Mouse (Mus musculus) adrenal gland, adult 2 months (tissue): ENCODE measurements around the gene Rack1. TPM values are rescaled to one million over a fixed set of nuclear protein-coding genes. Genes with fewer than 3 reads are reported as not detected.
"Not testable (repeated sequence)": the region's sequence is repeated elsewhere in the genome, so short reads cannot be mapped to it uniquely, and the experiment has no call there.

Source experiments
- DNase-seq: peaks from one replicate; pipeline ENCODE4 v3.0.0; 2021
- long read RNA-seq: library from polyadenylated mRNA; stranded (forward); transcript quantifications from one replicate; pipeline ENCODE4 v2.0.0, GENCODE M21; 2021
- polyA plus RNA-seq: library from polyadenylated mRNA; depleted of rRNA; stranded (reverse); fragments of >200 nt; gene quantifications from 2 replicates; pipeline ENCODE4 v1.2.3, GENCODE M21; 2012; rRNA removed
- total RNA-seq, 2 experiments: library from RNA; stranded (reverse); gene quantifications; 2 replicates each; pipeline ENCODE4 v1.2.3; 2021

Gene Rack1
- total RNA-seq (100 to 1,000 TPM; 663 to 695 TPM), polyA plus RNA-seq (1,357 and 1,385 TPM in 2 replicates)
- long read RNA-seq, transcript Rack1-201 (8 exons, 1,447 nt), result major isoform, 145 of 166 reads
- long read RNA-seq, partial matches to known transcripts, result 17 of 166 reads
- long read RNA-seq, other reads (novel, unspliced or antisense), result 3 of 166 reads

DNA sequence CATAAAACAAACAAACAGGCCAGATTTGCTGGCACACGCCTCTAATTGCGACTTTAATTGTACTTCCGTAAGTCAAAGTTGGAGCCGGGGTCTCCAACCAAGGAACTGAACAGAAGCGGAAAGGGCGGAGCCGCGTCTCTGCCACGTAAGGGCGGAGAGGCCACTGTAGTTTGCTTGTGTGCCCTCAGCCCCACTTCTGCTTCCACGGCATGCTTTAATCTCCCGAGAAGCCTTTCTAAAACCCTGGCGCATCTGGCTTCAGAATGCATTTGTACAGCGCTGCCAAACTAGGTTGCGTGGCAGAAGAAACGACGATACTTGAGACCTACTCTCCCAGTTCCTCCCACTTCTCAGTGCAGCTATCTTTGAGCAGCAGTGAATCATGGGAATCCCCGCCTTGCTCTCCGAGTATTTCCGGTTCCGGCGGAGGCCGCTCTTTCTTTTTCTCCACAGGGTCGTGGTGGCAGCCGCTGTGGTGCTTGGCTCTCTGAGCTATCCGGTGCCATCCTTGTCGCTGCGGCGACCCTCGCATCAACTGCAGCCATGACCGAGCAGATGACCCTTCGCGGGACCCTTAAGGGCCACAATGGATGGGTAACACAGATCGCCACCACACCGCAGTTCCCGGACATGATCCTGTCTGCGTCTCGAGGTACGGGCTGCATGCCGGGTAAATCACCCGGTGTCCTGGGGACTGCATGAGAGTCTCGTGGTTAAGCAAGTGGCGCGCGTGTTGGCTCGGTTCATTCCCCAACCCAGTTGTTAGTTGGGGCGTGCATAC is at the start of gene Rack1:
TSS of gene Rack1 (plus strand) at position 412 of the 781 bp plus-strand sequence.
- peak; percentile 94 for DNase-seq

DNA sequence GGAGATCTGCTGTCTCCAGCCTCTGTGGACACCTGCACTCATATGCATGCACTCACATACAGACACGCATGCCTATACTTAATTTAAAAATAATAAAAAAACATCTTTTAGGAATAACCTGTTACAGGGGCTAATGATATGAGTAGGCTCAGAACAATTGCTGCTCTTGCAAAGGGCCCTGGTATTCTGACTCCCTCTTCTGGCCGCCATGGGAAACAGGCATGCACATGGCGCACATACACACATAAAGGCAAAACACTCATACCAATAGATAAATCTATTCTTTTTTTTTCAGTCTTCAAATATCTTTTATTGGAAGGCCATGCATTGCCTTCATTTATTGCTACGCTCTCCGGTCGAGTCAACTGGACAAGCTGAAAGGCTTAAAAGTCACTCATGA is 49.7 kb upstream of the Rack1 start:
- no peak for DNase-seq

DNA sequence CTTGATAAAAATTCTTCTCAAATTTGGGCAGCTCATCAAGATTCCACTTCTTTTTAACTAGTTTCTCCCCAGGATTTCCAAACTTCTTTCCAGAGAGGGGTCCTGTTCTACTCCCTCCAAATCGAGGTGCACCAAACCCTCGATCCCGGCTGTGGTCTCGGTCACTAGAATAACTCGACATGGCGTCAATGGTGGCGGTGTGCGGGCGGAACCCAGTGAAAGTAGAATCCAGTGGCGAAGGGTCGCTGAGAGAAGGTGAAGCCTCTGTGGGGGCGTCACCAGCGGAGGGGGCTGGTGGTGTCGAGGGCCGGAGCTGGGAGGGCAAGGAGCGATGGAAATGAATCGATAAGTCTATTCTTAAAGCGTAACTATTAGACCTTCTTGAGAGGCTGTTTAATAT is 46.6 kb upstream of the Rack1 start:
- not testable (repeated sequence) for DNase-seq

DNA sequence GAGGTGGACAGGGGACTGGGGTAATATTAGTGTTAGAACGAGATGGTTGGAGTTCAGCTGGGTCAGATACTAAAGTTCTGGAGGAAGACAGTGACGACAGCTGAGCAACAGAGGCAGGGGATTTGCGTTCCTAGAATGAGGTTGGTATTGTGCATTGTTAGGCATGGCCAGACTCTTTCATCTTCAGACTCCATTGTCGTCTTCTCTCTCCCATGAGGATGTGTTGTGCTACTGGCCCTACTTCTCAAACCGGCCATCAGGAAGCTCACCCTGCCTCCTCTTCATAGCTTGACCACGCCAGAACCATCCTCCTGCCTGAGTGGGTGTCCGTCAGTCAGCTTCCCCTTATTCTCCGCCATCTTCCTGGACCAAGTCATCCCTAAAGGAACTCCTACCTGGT is 41.1 kb upstream of the Rack1 start:
- DNase-seq, result no peak

DNA sequence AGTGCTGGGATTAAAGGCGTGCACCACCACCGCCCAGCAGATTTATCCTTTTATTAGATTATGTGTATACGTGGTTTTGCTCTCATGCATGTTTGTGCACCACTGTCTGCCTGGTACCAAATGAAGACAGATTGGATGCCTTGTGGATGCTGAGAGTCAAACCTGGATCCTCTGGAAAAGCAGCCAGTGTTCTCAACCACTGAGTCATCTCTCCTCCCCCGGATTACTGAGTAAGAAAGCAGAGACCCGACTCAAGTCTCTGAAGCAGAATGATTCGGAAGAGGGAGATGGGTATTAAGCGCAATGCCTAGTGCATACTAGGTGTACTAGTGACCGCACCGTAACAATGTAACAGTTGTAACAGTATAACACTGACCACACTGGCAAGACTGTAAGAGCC is 36.0 kb upstream of the Rack1 start:
- DNase-seq, result no peak

DNA sequence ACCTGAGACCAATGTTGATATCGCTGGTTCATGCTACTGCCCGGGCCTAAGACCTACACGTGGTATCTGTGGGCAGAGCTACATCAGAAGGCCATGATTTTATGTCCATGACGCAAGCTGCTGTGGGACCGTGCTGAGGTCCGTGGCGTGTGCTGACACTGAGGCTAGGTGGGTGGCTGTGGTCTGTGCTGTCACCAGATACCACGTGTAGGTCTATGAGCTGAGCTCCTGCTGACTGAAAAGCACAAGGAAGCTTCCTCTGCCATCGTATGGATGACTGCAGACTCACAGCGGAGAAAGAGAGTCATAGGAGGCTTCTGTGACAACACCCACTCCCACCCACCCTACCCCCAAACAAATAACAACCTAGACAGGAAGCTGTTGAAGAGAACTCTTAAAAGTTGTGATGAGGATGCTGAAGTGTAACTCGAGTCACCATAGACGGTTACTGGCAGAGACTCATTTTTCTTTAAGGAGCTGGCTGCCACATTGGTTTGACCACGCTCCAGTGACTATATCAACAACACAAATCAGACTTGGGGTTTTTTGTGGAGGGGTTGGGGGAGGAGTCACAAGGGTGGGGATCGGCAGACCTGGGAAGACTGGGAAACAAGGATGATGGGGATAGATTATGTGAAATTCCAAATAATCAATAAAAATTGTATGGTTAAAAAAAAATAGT is 32.8 kb upstream of the Rack1 start:
- DNase-seq, result no peak

DNA sequence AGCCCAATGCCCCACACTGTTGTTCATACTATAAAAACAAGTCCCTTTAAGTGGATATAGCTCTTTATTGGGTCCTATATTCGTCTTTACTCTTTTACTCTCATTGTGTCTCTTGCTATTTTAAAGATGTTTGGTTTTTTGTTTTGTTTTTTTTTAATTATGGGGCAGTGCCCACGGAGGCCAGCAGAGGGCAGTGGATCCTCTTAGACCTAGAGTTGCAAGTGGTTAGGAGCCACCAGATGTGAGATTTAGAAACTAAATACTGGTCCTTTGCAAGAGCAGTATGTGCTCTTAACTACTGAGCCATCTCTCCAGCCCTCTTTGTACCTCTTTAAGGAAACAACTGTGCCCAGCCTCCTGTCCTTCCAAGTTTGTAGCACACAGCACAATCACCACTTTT is 28.4 kb upstream of the Rack1 start:
- DNase-seq, result no peak

DNA sequence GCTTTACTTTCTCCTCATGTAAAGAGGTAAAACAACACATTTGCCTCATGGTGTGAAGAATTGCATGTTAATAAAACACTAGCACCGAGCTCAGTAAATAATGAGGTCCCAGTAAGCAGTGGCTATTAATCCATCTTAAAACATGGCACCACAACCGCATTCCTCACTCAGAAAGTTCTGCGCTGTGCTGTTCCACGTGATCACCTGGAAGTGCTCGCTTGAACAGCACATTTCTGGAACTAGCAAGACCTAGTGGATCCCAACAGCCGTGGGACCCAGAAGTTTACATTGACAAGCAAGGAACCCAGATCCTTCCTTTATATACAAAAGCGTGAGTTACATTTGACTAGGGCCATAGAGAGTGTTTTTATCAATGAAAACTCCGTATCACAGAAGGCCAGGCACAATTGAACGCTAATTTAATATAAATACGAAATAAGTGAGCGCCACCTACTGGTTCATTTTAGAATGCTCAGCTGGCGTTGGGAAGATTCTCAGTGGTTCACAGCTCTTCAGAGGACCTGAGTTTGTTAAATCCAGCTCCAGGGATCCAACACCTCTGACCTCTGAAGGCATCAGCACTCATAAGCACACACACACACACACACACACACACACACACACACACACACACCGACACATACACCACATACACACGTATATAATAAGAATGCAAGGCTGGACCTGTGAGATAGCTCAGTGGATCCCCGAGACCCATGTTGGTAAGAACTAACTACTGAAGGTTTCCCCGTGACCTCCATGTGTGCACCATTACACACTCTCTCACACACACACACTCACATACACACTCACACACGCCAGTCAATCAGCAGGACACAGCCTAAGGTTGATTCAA is 25.5 kb upstream of the Rack1 start:
- no peak for DNase-seq

DNA sequence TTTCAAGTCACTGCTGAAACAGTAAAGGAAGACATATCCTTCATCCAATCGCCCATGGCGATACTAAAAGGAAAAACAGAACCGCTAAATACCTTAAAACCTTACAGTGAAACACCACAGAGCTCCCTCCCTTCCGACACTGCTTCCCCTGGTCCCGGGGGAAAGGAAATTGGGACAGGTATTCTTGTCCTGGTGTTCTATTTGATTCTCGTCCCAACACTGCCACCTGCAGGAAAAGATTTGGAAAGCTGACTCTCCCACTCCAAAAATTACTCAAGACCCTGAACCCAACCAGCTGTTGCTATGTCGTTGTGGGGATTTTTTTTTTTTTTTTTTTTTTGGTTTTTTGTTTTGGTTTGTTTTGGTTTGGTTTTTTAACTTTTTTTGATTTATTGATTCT is 24.6 kb upstream of the Rack1 start:
- peak; percentile 52 for DNase-seq

DNA sequence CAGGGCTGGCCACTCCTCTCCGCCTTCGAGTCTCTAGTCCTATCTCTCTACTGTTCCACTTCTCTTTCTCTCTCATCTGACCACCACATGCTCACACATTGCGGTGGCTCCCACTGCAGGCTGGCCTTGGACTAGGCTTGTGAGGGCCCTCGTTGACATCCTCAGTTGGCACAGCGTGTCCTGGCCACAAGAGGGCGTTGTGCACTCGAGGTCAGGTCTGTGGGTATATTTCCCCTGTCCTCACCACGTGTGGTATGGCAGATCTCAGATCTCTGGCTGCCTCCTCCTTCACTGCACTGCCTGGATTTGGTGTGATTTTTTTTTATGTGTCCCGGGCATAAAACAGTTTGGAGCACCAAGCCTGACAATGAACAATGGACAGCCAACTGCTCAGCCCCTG is 23.5 kb upstream of the Rack1 start:
- DNase-seq, result no peak

DNA sequence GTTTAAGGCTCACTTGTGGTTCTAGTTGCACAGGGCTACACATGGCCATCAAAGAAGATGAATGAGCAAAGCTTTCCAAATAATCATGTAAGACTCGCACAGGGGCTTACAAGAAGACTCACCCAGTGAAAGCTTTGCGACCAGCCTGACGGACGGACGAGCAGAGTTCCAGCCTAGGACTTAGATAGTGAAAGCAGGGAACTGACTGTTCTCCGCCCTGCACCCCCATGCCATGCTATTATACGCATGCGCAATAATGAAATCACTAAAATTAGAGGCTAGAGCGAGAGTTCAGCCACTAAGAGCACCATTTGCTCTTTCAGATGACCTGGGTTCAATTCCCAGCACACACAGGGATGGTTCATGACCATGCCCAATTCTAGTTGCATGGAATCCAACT is 22.8 kb upstream of the Rack1 start:
- DNase-seq, result no peak

DNA sequence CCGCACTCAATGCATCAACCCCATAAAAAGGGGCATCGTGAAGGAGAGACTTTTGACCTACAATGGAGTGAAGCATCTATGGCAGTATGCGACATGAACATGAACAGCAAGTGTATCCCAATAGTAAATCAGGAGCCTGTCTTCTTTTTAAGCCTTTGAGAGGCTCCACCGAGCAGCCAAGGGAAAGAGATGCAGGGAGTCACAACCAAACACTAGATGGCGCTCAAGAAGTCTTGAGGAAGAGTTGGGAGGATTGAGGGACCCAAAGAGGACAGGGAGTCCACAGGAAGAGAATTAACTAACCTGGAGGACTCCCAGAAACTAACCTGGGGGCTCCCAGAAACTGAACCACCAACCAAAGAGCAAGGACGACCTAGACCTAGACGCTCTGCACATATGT is 20.7 kb upstream of the Rack1 start:
- no peak for DNase-seq

DNA sequence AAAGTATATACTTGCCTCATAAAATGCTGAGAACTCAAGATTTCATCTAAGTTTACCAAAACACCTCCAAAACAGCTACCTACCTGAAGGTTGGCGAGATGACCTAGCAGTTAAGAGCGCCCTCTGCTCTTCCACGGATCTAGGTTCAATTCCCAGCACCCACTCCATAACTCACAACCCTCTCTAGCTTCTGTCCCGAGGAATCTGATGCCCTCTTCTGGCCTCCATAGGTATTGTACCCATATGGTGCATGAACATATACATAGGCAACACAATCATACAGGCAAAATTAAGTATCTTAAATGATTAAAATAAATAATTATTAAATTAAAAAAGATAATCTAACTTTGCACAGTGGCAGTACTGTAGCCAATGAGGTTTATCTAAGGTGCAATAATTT is 17.9 kb upstream of the Rack1 start:
- DNase-seq, result no peak

DNA sequence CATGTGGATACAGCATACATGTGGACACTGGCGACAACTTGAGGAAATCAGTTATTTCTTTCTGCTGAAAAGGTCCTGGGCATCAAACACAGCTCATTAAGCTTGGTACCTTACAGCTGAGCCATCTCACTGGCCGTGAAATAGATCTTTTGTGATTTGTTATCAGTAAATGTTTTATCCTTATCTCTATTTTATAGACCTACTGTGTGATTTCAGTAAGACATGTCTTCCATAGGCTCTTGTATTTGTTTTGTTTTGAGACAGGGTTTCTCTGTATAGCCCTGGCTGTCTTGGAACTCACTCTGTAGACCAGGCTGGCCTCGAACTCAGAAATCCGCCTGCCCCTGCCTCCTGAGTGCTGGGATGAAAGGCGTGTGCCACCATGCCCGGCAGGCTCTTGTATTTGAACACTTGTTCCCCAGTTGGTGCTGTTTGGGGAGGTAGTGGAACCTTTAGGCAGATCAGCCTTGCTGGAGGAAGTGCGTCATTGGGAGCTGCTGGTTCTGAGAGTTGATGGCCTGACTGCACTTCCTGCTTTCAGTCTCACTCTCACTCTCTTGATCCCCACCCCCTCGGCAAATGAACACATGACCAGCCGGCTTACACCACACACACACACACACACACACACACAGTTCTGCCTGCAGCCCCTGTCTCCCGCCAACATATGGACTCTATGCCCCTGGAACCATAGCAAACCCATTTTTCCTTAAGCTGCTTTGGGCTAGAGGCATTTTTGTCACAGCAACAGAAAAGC is 12.5 kb upstream of the Rack1 start:
- peak; percentile 38 for DNase-seq

DNA sequence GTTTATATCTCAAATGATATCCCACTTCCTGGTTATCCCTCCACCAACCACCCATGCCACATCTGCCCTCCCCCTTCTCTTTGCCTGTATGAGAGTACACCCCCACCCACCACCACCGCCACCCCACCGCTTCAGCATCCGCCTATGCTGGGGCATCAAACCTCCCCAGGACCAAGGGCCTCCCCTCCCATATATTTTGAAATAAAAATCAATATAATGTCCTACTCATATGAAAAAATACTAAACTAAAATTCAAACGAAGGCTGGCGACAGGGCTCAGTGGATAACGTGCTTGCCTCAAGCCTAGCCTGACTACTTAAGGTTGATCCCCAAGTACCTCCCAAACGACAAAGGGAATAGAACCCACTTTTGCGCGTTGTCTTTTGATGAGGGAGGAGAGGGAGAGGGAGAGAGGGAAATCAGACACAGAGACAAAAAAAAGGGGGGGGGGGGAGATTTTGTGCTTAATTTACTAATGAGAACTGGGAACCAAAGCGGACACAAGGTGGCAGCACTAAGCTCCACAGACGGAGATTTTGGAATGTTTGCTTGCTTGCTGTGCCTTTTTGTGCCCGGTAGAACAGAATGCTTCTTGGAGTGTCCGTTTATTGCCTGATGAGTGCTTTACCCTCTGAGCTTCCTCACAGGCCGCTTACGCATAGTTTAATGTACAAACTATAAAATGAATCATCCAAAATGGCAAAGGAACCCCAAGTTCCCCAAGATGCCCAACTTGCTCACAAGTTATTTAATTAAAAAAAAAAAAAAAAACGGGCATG is 11.6 kb upstream of the Rack1 start:
- DNase-seq, result peak; percentile 72

DNA sequence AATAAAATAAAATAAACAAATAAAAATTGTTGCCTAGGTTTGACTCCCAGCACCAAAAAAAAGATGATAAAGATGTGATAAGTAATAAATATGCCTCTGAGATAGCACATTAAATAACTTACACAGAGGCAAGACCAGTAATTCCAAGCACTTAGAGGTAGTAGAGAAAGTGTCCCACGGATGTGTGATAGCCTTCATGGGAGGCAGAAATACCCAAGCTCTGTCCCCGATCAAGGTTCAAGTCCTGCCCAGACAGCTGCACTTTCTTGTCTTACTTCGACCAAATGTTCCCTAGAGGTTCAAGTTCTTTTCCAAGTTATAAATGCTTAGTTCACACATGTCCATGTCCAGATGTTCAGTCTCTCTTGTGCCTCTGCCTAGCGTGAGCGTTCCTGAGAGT is 10.9 kb upstream of the Rack1 start:
- DNase-seq, result no peak

DNA sequence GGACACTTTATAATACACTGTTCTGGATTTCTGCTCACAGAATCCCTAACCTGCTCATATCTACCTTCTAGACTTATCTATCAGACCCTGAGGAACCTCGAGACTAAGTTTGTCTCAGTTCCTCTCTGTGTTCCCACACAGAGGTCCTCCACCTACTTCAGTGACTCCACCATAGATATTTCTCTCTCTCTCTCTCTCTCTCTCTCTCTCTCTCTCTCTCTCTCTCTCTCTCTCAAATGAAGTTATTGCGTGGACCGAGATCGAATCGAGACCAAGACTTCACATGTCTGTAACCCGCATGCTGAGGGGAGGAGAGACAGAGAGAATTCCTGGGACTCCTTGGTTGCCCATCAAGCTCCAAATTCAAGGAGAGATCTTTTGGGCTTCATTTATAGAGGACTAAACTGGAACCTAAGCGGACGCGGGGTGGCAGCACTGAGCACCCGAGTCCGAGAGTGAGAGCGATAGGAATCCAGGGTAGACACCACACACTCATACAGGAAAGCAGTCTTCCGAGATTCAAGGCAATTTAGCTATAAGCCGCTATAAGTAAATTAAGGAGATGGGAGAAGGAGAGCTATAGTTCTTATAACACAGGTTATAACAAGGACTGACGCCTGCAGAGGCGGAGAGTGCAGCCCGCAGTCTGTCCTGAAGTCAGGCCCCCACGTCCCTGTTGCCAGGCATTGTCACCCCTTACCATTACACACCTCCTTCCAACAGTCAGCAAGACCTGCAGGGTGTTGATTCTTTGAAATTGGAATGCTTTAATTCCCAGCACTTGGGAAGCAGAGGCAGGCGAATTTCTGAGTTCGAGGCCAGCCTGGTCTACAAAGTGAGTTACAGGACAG is 9.9 kb upstream of the Rack1 start:
- DNase-seq, result peak; percentile 88

DNA sequence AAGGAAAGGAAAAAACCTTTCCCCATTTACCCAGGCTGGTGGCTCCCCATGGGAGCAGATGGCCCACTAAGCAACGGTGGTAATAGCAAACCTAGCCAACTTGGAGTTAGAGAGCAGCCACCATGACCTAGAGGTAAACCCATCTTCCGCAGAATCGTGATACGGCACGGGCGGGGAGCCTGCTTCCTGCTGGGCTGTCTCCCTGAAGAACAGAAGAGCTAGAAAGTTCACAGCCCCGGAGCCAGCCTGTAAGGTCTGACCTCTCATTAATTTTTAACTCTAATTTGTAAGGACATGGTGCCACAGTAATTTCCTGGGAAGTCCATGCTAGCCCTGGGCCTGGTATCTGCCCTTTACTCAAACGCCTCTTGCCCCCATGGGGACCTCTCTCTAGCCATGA is 9.2 kb upstream of the Rack1 start:
- no peak for DNase-seq

DNA sequence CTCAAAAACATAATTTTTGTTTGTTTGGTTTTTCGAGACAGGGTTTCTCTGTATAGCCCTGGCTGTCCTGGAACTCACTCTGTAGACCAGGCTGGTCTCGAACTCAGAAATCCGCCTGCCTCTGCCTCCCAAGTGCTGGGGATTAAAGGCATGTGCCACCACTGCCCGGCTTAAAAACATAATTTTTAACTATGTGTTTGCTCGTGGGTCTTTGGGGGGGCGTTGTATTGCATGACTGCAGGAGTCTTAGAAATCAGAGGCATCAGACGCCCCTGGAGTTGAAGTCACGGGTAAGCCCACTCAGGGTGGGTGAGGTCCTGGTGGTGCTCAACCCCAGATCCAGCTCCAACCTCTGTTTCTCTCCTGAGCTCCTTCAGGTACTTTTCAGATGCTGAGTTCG is 8.2 kb upstream of the Rack1 start:
- DNase-seq, result not testable (repeated sequence)

DNA sequence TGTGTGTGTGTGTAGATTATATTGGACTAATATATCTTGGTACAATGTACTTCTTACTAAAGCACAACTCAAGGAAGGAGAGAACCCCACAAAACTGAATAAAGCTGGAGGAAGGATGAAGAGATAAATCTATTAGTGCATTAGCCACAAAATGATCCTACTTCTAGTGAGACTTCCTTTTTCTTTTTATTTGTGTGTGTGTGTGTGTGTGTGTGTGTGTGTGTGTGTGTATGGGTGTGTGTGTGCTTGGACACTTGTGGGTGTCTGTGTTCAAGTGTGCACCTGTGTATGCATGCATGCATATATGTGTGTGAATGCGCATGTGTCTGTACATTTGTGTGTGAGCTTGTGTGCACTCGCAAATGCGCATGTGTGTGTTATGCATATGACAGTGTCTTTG is 6.9 kb upstream of the Rack1 start:
- no peak for DNase-seq
